Mouse (Mus musculus): ENCODE results near the gene Qtrt2. TPM values are rescaled to one million over a fixed set of nuclear protein-coding genes. Genes with fewer than 3 reads are reported as not detected.

The Qtrt2 gene
- 23.2 TPM for polyA plus RNA-seq (2017; shearing (Covaris generic))

DNA sequence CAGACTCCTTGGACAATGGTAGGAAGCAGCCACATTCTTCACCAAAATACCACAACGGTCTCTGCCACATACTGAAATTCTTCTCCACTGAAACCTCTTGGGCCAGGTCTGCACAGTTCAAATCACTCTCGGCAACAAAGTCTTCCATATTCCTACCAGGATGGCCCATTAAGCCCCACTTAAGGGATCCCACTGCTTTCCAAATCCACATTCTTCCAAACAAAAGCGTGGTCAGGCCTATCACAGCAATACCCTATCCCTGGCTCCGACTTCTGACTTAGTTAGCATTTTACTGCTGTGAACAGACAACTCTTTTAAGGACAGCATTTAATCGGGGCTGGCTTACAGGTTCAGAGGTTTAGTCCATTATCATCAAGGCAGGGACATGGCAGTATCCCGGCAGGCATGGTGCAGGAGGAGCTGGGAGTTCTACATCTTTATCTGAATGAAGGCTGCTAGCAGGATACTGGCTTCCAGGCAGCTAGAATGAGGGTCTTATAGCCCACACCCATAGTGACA, at the start of gene Qtrt2:
Qtrt2 (minus strand) TSS at position 469 of the 519 bp plus-strand sequence.

DNA sequence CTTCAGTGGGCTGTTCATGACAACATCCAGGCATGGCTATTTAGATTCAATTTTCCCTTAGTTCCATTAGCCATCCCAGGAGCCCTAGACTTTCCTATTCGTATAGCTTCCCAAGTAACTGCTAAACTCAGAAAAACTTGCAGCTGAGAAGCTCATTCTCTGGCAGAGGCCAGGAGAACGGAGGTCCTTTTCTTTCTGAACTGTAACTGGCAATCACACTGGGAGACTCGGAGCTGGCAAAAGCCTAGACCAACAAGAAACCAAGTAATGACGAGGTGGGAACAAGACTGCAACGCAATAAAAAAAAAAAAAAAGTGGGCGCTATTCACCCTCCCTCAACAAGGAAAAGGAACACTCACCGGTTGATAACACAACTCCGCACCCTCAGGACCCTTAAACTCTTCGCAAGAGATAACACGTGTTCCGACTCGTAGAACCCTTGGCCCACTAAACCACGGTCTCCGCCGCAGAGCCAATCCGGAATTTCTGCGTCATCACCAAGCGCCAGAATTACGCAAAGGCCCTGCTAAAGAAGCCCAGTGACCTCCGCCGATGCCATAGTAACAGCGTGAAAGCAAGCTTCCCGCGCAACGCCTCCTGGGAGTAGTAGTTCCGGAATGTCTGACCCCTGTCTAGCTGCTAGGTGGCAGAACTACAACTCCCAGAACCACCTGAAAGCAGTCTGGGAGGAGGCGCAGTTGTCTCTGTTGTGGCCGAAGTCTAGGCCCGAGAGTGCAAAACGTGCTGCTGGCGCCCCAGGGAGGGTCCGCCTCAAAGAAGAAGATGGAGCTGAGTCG, 37.2 kb downstream of the Qtrt2 start, which contains the start of gene Ccdc191:
Ccdc191 (plus strand) TSS at position 593 of the 797 bp plus-strand sequence.

Other genes with a start within 250 kb of the Qtrt2 start
- not detected for gene Drd3, start 172.8 kb downstream of the Qtrt2 start, polyA plus RNA-seq (2017; shearing (Covaris generic))
- gene Ccdc191, start 37.0 kb downstream of the Qtrt2 start, polyA plus RNA-seq (2017; shearing (Covaris generic)) = 16.2 TPM
- 2.3 TPM for gene Zdhhc23, start 53.0 kb upstream of the Qtrt2 start, polyA plus RNA-seq (2017; shearing (Covaris generic))
- 5.7 TPM for gene Gramd1c, start 136.5 kb upstream of the Qtrt2 start, polyA plus RNA-seq (2017; shearing (Covaris generic))
- 27.8 TPM for gene Atp6v1a, start 212.9 kb upstream of the Qtrt2 start, polyA plus RNA-seq (2017; shearing (Covaris generic))
- gene Naa50, start 213.0 kb upstream of the Qtrt2 start, polyA plus RNA-seq (2017; shearing (Covaris generic)) = 24.2 TPM
- 2.7 TPM for gene Usf3, start 246.4 kb upstream of the Qtrt2 start, polyA plus RNA-seq (2017; shearing (Covaris generic))

All from CD4-positive, CD25-positive, alpha-beta regulatory T cell, adult 9 weeks (primary cell).